Mouse (Mus musculus) layer of hippocampus, adult 9-11 months (tissue): ENCODE measurements around the gene Atf1.
A peak's percentile ranks its signal among the peaks of the same experiment; 100 is the strongest.

Source experiments
- DNase-seq: peaks from one replicate; pipeline ENCODE4 v3.0.0; 2022

Gene Atf1

DNA sequence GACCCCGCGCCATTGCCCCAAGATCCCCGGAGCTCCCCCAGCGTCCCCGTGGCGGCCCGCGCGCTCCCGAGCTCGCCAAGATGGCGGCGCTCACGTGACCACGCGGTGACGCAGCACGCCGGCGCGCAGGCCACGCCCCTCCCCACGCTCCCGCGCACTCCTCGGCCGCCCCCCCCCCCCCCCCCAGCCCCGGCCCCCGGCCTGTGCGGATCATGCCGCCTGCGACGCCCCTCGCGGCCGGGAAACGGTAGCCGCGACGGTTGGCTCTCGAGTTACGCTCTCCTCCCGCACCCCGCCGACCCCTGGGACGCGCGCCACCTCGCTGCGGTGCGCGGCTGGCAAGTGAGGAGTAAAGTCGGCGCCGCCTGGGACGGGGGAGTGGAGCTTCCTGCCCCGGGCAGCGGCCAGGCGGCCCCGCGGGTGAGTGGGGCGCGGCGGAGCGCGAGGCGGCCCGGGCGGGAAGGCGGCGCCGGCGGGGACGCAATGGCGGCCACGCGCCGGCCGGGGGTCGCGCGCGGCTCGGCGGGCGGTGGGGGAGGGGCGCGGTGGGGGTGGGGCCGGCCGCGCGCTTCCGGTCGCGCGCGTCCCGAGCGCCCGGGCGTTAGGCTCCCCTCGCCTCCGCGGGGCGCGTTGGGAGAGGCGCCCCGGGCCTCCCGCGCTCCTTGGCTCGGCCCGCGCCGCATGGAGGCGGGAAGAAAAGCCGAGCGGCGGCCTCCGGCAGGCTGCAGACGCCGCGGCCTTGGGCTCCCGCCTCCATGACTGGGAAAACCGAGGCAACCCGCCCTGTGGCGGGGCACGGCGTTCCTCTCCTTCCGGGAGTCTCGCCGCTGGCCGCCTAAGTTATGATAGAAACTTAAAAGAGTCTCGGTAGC lies at the start of gene Atf1:
Gene Atf1, plus strand, starts transcription at position 157 of the 872 bp plus-strand sequence.
- DNase-seq, result peak; percentile 85

DNA sequence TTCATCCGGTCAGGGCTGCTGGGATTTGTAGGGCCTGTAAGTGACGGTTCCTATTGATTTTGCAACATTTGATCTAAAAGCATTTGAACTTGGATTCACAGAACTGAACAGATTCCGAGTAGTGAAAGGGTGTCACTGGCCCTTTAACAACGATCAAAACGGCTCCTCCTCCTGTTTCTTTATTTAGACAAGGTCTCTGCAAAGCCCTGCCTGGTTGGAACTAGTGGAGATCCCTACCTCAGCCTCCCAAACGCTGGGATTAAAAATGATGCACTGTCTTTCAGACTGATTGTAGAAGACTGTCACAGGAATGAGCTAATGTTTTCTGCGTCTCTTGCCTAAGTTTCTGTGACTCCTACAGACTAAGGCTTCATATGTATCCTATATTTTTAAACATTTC lies 49.1 kb upstream of the Atf1 start:
- DNase-seq, result no peak

DNA sequence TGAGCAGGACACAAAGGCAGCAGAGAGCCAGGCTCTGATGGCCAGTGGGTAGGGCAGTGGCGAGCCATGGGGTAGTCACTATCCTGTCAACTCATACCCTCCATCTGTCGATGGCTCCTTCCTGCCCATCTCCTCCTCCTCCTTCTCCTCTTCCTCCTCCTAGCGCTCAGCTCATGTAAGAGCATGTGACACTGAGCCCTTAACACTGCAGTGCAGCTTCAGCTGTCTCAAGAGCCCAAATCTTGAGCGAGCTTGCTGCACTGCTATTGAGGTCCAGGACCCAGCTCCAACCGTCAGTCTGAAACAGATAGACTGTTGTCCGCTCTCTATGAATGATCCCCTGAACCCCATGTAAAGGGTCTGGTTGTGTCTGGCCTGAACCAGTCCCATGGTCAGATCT lies 47.9 kb upstream of the Atf1 start:
- no peak for DNase-seq

DNA sequence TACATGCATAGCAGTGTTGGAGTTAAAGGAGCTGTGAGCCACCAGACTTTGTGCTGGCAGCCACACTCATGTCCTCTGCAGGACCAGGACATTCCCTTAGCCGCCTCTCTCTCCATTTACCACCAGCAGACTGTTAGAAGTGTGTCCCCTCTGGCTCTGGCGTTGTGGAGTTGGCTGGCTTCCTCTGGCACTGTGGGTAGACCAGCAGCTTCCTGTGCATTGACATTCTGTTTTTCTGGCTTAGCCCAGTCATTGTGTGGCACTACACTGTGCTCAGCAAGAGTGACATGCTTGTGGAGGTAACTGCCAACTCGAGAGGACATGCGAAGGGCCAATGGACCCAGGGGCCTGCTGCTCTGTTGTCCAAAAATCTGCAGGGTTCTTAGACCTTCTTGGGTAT lies 47.4 kb upstream of the Atf1 start:
- no peak for DNase-seq

DNA sequence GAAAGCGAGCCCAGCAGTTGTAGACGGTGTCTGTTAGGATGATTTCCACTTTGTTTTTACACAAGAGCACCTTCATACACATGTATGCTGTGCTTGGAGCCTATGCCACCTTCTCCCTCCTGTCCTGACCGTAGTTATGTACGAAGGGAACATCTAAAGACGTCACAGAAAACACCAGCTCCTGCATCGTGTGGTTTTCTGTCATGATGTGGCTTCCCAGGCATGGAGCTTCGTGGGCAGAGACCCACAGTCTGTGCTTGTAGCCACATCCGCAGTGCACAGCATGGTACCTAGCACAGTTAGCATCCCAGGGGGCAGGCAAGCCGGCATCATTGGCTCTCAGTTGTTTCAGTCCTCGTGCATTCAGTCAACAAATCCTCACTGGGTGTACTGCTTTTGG lies 45.8 kb upstream of the Atf1 start:
- DNase-seq, result no peak

DNA sequence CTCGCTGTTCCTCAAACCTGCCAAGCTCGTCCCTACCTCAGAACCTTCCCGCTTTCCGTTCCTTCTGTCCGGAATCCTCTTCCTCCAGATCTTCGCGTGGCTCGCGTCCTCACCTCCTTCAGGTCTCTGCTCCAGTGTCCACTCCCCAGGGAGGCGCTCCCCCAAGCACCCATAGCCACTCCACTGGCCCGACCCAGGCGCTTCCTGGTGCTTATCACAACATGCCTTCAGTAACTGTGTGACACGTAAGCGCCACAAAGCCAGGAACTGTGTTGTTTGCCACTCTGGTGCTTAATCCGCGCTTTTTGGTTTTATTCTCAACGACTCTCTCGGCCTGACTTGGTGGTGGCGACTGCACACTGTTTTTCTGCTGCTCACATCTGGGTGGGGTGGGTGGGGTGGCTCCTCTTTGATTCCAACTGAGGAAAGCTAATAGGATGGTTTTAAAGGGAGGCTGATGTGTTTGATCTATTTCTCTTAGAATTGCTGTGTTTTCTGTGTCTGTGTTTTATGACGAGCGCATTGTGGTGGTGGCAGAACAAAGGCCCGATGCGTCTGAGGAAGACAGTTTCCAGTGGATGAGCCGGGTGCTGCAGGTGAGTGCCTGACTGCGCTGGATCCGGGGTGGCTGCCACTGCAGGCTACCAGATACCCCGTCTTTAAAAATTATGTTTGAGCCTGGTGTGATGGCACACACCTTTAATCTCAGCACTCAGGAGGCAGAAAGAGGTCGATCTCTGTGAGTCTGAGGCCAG lies 44.9 kb upstream of the Atf1 start:
- DNase-seq, result no peak

DNA sequence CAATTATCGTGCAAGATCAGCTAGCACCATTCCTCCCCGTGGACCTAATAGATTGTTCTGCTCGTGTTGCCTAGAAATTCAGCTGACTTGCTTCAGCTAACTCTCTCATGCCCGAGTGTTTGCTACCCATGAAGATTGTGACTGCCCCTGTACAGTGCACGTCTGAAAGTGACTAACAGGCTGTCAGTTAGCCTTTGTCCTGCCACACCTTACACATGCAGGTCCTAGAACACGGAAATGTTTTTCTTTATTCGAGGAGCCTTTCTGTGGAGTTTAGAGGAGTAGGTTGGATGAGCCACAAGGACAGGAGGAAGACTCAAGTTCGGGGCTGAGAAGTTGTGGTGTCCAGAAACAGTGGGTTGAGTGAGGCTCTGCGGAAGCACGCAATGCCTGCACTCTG lies 44.1 kb upstream of the Atf1 start:
- DNase-seq, result no peak

DNA sequence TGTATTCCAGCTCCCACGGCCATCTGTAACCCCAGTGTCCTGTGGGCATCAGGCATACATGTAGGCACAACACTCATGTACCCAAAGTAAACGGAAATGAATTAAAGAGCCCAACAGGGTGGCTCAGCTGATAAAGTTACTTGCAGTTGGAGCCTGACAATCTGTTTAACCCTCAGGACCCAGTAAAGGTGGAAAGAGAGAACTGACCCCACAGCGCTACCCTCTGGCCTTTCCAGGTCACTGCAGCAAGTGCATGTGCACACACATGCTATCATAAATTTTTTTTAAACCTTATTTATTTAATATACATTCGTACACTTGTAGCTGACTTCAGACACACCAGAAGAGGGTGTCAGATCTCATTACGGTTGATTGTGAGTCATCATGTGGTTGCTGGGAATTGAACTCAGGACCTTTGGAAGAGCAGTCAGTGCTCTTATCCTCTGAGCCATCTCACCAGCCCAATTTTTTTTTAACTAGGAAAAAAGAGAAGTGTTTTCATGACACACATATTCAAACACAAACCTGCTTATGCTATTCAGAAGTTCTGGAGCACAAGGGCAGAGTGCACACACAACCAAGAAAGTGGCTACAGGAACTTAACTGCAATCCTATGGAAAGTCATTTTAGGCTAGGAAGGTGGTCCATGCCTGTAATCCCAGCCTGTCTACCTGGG lies 42.7 kb upstream of the Atf1 start:
- no peak for DNase-seq

DNA sequence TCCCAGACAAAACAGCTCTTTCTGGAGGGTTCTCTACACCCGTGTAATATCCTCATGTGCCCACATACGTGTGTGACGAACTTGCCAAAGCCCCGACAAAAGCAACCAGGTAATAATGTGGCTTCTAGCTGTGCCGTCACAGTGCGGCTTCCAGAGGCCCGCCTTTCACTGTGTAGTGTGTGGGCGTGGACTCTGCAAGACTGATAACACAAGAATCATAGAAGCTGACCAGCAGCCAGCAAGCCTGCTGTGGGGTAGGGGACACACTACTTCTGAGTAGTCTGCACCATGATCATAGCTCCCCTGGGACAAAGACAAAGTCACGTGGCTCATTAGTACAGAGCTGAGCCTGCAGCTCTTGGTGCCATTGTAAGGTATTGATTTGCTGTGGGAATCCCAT lies 41.4 kb upstream of the Atf1 start:
- DNase-seq, result no peak

DNA sequence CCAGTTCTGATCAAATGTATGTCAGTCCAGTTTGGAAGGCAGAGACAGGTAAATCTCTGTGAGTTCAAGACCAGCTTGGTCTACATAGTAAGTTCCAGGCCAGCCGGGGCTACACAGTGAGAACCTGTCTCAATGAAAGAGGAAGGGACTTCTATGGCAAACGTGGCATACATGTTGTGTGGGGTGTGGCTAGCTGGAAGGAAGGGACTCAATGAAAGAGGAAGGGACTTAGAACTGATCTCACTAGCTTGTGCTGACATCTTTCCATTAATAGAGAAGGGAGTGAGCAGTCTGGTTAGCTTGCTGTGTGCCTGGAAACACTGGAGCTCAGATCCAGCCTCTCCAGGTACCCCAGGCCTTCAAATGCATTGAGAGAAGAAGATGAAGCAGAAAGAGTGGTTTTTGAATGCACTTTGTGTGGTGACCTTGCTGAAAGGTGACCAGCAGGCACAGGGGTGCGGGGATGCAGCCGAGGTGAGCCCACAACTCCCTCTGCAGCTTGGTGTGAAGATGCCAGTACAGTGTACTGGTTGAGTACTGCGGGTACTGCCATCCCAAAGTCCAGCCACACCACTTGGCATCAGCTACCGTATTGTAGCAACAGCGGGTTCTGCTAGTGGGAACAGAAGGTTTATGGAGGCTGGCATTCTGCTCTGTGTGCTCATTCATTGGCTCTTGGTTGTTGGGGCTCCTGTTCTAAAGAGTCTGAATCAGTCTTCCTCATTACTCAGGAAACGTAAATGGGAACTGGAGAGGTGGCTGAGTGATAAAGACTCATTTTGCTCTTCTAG lies 40.5 kb upstream of the Atf1 start:
- no peak for DNase-seq

DNA sequence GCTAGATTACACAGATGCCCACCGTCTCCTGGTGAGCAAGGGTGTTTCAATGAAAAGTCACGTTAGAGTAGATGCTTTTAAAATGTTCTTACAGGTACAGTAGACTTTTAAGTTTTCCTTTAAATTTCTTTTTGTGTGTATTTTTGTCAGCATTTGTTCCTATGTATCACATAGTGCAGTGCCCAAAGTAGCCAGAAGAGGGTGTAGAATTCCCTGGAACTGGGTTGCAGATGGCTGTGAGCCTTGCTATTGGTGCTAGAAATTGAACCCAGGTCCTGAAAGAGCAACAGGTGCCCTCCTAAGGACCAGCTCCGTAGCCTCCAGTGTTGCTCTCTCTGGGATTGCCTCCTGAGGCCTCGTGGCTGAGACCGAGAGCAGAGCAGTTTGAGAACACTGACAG lies 39.1 kb upstream of the Atf1 start:
- no peak for DNase-seq

DNA sequence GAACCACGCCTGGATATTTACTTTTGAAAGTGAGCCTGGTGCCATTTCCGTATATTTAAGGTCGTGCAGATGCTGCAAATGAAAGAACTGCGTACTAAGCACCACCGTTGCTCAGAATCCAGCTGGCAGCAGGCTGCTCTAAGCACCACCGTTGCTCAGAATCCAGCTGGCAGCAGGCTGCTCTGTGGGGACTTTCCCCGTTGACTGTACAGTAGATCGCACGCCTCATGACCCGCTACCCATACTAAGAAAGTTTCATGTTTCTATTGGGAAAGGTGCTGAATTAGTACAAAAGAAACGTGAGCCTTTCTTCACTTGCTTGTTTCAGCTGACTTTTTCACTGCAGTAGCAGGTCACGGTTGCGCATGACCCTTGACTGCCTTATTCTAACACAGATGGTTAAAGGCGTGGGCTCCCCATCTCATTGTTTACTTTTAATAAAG lies 38.6 kb upstream of the Atf1 start:
- no peak for DNase-seq

DNA sequence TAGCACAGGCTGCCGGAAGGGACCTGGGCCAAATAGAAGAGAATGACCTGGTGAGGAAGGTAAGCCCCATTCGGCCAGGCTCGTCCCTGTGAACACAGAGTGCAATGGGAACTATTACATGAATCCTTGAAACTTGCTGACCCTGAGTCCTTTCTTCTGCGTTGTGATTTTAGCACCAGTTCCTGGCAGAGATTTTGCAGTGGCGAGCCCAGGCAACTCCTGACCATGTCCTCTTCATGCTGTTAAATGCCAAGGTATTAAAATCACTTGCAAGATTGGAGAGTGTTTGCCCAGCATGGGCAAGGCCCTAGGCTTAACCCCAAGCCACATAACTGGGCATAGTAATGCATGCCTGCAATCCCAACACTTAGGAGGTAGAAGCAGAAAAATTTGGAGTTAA lies 37.5 kb upstream of the Atf1 start:
- no peak for DNase-seq

DNA sequence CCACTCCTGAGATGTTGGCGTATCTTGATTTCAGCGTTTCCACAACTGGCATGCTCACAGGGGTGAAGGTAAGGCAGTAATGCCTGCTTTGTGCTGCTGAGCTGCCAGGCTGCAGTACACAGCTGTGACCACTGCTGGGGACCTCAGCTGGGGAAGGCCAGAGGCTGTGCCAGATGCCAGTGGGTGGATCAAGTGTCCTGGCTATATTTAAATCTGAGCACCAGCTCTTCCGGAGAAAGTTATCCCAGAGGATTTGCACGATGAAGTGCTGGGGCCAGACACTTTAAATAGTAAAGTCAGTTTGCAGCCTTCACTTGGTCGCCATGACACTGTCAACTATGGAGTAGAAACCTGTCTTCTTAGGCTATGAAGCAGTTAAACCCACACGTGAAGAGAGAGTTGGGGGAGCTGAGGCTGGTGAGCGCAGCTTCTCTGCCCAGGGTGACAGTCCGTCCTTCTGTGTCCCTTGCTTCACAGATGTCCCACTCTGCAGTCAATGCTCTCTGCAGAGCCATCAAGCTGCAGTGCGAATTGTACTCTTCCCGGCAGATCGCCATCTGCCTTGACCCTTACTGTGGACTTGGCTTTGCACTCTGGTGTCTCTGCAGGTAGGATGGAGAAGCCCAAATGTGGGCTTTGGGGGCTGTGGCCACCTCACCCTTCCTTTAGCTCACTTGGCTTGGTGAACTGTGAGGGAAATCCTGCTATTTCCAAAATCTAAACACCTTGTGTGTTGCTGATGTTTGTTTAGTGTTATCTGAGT lies 28.5 kb upstream of the Atf1 start:
- no peak for DNase-seq

DNA sequence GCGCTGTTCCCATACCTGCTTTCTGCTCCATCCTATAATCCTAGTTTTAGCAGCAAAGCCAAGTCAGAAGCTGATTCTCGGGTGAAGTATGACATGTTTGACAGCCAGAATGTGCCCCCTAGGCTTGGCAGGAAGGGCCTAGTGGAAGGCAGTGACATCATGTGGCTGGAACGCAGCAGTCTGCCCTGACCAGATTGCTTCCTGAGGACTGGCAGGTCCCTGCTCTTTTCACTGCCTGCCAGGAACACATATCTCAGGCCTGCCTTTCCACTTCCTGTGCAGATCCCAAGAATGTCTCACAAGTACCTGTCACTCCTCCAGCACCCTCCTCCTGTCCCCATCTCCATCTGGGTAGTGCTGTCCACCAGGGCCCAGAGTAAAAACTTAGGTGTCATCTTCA lies 27.8 kb upstream of the Atf1 start:
- no peak for DNase-seq

DNA sequence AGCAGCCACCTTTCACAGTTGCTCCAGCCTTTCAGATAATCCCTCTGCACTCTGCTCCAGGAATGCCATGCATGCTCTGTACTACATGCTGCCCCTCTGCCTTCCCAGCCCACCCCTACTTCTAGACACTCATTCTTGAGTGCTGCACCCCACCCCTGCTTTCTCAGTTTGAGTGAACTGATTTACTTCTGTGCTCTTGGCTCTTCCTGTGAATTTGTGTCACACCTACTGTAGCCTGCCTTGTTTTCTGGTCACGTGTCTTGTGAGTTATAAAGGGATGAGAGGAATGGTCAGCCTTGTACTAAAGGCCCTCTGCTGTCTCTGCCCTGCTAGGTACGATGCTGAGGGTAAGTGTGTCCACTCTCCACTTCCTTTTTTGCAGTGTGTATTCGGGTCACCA lies 25.8 kb upstream of the Atf1 start:
- no peak for DNase-seq

DNA sequence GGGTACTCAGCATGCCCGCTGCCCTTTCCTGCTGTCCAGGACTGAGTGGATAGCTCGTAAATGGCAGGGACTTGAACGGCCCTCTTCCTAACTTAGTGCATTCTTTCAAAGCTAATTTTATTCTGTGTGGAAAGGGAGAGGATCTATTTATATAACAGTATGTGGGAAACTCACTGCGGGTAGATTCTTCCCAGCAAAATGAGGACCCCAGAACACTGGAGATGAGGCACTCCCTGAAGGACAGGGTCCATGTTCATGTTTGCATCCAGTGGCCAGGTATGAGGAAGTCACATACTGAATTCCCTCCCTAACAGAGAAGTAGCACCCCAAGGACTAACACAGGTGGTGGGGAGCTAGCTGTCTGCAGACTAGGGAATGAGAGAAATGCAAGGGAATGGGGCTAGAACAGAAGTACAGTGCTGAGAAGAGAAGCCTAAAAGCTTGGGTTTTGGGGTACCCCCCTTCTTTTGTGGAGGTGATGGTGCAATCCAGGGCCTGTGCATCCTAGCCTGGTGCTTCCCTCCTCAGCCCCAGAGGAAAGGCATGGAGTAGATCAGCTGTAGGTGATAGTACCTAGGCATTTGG lies 25.1 kb upstream of the Atf1 start:
- DNase-seq, result no peak

DNA sequence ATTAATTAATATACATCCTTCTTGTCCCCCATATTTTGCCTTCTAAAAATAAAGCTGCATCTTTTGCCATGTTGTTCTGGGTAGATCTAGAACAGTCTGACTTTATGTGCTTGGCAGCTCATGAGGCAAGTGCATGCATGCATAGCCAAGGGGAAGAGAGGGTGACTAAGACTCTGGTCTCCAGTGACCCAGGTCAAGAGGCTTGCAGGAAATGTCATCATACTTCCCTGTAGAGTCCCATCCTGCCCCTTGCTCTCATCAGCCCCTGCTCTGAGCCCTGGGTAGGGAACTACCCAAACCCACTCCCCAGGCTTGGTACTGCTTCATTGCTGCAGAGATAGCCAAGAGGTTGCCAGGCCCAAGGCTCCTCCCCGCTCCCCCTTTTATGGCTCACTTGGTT lies 23.0 kb upstream of the Atf1 start:
- peak; percentile 63 for DNase-seq

DNA sequence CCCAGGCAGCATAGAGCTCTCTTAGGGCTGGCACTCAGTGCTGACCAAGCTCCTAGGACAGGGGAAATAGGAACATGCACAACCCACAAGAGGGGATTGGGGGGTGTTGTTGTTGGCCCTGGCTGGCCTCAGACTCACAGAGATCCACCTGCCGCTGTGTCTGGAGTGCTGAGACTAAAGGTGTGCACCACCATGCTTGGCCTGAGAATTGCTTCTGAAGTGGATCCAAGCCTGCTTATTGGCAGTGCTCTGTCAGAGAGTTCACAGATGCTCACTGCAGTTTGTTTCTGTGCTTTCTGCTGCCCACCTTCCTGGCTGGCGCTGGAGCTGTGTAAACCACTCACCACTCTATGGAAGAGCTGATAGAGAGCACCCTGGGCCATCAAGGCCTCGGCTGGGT lies 17.6 kb upstream of the Atf1 start:
- DNase-seq, result no peak

DNA sequence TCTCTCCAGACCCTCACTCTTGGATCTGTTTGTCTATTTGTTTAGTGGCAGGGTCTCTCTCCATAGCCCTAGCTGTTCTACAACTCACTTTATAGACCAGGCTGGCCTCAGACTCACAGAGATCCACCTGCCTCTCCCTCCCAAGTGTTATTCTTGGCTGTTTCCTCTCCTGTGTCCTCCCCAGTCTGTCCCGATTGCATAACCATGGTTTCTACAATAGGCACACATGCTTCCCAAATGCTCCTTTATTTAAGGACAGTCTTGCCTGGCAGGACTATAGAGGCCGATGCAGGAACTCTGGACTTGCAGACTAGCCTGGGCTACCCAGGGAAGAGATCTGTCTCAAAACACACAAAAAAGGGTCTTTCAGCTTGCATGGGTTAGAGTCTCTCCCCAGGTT lies 14.3 kb upstream of the Atf1 start:
- no peak for DNase-seq

DNA sequence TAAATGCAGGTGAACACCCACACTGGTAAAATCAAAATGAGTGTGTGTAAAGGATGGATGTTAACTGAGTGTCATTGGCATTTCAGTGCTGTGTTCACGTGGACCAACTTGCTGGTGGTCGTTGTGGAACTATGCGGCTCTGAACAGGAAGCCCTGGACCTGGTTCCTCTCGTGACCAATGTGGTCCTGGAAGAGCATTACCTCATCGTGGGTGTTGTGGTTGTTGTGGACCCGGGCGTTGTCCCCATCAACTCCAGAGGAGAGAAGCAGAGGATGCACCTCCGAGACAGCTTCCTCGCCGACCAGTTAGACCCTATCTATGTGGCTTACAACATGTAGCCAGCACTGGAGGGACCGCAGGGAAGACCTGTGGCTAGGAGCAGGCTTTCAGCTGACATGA lies 12.5 kb upstream of the Atf1 start:
- no peak for DNase-seq

DNA sequence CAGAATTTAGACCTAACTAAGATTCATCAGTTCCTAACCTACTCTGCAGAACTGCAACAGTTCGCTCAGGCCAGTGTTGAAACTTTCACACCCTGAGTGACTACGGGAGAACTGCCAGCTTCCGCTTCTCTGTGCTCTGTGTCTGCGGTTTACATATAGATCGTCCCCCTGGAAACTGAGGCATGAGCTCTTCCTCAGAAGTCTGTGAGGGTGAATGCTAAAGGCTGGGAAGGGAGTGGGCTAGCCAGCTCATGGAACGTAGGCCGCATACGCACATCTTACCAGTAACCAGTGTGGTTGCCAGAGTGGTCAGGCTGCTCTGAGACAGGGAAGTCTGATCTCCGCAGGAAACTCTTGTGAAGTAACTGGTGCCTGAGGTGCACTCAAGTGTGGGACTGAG lies 11.4 kb upstream of the Atf1 start:
- DNase-seq, result peak; percentile 72
